Mouse (Mus musculus): Measurements from ENCODE around the gene Polr2e. TPM values are rescaled to one million over a fixed set of nuclear protein-coding genes. Genes with fewer than 3 reads are reported as not detected.

Polr2e gene
- polyA plus RNA-seq (2012; rRNA removed) = 199 and 208 TPM in 2 replicates

- DNase-seq = peak; percentile 93
- Histone ChIP-seq H3K4me1 (ENCODE audit: control insufficient read depth, insufficient read depth, low read length) (peaks cover 18% of the 10 kb centered on the region), H3K4me3 (replicated peaks; ENCODE audit: extremely low read depth, low read depth, low read length) (peak within 1 kb of the TSS; percentile 75)
- no peak for TF ChIP-seq CTCF (IDR thresholded peaks at IDR 0.05; ENCODE audit: insufficient read depth, low read length)
- peak; percentile 90; the same call in 1 of the 2 replicates for TF ChIP-seq POLR2A (IDR thresholded peaks at IDR 0.05; ENCODE audit: borderline replicate concordance, extremely low read depth, low read depth, low read length)
- WGBS = under 1% methylated on average over 40 of the region's 40 CpGs
These were observed at the start of gene Polr2e for GRCm38 (mm10) chr10:80039559-80039979. Polr2e (minus strand) TSS chr10:80039795.

DNA sequence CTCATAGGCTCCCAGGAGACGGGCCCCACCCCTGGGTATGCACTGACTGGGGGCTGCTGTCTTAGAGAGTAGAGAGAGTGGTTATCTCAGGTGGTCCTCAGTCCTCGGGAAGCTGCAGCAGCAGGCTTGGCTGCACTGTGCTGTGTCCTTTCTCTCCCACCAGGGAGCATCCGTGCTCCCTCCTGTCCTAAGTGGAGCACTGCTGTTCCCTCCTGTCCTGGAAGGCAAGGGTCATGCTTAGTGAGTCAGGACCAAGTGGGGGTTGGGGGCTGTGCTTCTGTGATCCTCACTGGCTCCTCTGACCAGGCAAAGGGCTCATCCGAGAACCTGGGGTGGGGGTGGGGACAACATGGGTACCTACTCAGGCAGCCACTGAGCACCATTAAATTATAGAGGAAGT lies 49.6 kb upstream of the Polr2e start:
- no peak for DNase-seq
- H3K4me3 ChIP-seq (replicated peaks; ENCODE audit: extremely low read depth, low read depth, low read length) = no peak overlapping the region
- H3K4me1 ChIP-seq (ENCODE audit: control insufficient read depth, insufficient read depth, low read length) = peaks cover 24% of the 10 kb centered on the region
- 69% methylated on average over 4 of the region's 4 CpGs for WGBS
- TF ChIP-seq POLR2A (IDR thresholded peaks at IDR 0.05; ENCODE audit: borderline replicate concordance, extremely low read depth, low read depth, low read length) (no peak), CTCF (IDR thresholded peaks at IDR 0.05; ENCODE audit: insufficient read depth, low read length) (0 out of 2 replicates have a peak, but pooled peaks have one; percentile 16)

- Histone ChIP-seq H3K4me1 (ENCODE audit: control insufficient read depth, insufficient read depth, low read length) (peaks cover 21% of the 10 kb centered on the region), H3K4me3 (replicated peaks; ENCODE audit: extremely low read depth, low read depth, low read length) (no peak overlapping the region)
- 70% methylated on average over 8 of the region's 8 CpGs for WGBS
- DNase-seq = no peak
- TF ChIP-seq POLR2A (IDR thresholded peaks at IDR 0.05; ENCODE audit: borderline replicate concordance, extremely low read depth, low read depth, low read length) (no peak), CTCF (IDR thresholded peaks at IDR 0.05; ENCODE audit: insufficient read depth, low read length) (no peak)
These were observed 47.9 kb upstream of the Polr2e start for GRCm38 (mm10) chr10:80087483-80087882.

DNA sequence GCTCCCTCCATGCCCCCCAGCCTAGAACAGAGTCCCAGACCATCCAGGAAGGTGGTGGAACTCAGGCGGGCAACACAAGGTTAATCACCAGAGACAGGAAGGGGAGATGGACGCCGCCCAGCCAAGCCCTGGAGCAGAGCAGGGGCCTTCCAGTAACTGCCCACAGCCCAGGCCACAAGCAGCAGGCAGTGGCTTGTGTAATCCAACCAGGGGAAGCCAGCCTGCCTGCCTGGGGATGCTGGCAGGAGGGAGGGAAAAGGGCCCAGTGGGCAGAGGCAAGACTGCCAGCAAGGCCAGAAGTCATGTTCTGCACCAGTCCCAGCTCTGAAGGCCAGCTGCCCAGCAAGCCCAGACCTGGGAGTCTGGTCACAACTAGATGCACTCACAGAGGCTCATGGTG lies 47.3 kb upstream of the Polr2e start:
- no peak overlapping the region for H3K4me3 ChIP-seq (replicated peaks; ENCODE audit: extremely low read depth, low read depth, low read length)
- peaks cover 20% of the 10 kb centered on the region for H3K4me1 ChIP-seq (ENCODE audit: control insufficient read depth, insufficient read depth, low read length)
- TF ChIP-seq POLR2A (IDR thresholded peaks at IDR 0.05; ENCODE audit: borderline replicate concordance, extremely low read depth, low read depth, low read length) (no peak), CTCF (IDR thresholded peaks at IDR 0.05; ENCODE audit: insufficient read depth, low read length) (no peak)
- 50% methylated on average over 3 of the region's 3 CpGs for WGBS
- DNase-seq = no peak

- no peak for TF ChIP-seq CTCF (IDR thresholded peaks at IDR 0.05; ENCODE audit: insufficient read depth, low read length)
- no peak for TF ChIP-seq POLR2A (IDR thresholded peaks at IDR 0.05; ENCODE audit: borderline replicate concordance, extremely low read depth, low read depth, low read length)
- 23% methylated on average over 9 of the region's 9 CpGs for WGBS
- DNase-seq = no peak
- Histone ChIP-seq H3K4me1 (ENCODE audit: control insufficient read depth, insufficient read depth, low read length) (peaks cover 22% of the 10 kb centered on the region), H3K4me3 (replicated peaks; ENCODE audit: extremely low read depth, low read depth, low read length) (no peak overlapping the region)
These were observed 45.4 kb upstream of the Polr2e start for GRCm38 (mm10) chr10:80084817-80085487.

GRCm38 (mm10) chr10:80081075-80081474 lies 41.5 kb upstream of the Polr2e start:
- 86% methylated on average over 3 of the region's 3 CpGs for WGBS
- Histone ChIP-seq H3K4me1 (ENCODE audit: control insufficient read depth, insufficient read depth, low read length) (peaks cover 13% of the 10 kb centered on the region), H3K4me3 (replicated peaks; ENCODE audit: extremely low read depth, low read depth, low read length) (no peak overlapping the region)
- DNase-seq = no peak
- TF ChIP-seq POLR2A (IDR thresholded peaks at IDR 0.05; ENCODE audit: borderline replicate concordance, extremely low read depth, low read depth, low read length) (no peak), CTCF (IDR thresholded peaks at IDR 0.05; ENCODE audit: insufficient read depth, low read length) (no peak)

DNA sequence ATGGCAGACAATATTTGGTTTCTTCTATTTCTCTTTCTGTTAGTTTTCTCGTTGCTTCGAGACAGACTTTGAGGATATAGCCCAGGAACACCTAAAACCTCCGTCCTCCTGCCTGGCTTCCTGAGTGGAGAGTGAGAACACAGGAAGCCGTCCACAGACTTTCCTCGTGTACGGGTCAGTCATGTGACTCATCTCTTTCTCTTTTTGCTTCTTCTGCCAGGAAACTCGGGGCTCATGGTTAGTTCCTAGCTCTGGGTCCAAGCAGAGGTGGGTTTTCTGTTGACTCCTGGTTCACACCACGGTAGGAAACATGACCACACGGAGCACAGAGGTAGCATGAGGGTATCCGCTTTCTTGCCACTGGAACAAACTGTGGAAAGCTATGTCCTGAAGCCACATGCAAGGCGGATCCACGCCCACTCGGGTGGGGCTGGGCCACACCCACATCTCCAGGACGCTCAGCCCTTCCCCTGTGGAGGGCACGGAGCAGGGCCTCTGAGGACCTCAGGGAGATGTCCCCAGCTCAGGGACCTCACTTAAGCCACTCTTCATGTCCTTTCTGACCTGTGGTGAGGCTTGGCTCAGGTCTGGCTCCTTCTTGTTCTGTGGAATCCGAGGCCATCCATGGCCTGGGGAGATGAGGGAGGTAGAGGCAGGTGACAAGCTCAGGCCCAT lies 40.9 kb upstream of the Polr2e start:
- no peak for DNase-seq
- WGBS = 51% methylated on average over 16 of the region's 16 CpGs

DNA sequence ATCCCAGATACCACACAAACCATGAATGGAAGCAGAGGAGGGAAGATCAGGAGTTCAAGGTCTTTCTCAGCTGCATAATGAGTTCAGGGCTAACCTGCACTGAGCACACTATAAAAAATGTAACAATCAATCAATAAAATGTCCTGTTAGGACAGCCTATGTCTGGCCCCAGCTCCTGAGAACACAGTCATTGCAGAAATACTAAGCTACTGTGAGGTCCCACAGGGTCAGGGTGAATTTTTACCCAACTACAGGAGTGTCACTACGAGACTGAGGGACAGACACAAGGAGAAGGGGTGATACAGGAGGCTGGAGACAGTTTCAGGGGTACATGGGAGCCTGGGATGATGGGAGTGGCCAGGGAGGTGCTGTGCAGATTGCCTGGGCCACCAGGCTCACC lies 38.8 kb upstream of the Polr2e start:
- 100% methylated on average over 1 of the region's 1 CpGs for WGBS
- H3K4me3 ChIP-seq (replicated peaks; ENCODE audit: extremely low read depth, low read depth, low read length) = no peak overlapping the region
- H3K4me1 ChIP-seq (ENCODE audit: control insufficient read depth, insufficient read depth, low read length) = peaks cover 22% of the 10 kb centered on the region
- TF ChIP-seq CTCF (IDR thresholded peaks at IDR 0.05; ENCODE audit: insufficient read depth, low read length) (no peak), POLR2A (IDR thresholded peaks at IDR 0.05; ENCODE audit: borderline replicate concordance, extremely low read depth, low read depth, low read length) (no peak)
- DNase-seq = no peak

More for the DNA sequence above, 40.9 kb upstream of the Polr2e start:
- Histone ChIP-seq H3K4me3 (replicated peaks; ENCODE audit: extremely low read depth, low read depth, low read length) (no peak overlapping the region), H3K4me1 (ENCODE audit: control insufficient read depth, insufficient read depth, low read length) (peaks cover 19% of the 10 kb centered on the region)
- TF ChIP-seq CTCF (IDR thresholded peaks at IDR 0.05; ENCODE audit: insufficient read depth, low read length) = no peak

GRCm38 (mm10) chr10:80077312-80077711 lies 37.7 kb upstream of the Polr2e start:
- no peak for DNase-seq
- TF ChIP-seq POLR2A (IDR thresholded peaks at IDR 0.05; ENCODE audit: borderline replicate concordance, extremely low read depth, low read depth, low read length) (no peak), CTCF (IDR thresholded peaks at IDR 0.05; ENCODE audit: insufficient read depth, low read length) (no peak)
- WGBS = 89% methylated on average over 5 of the region's 5 CpGs
- Histone ChIP-seq H3K4me3 (replicated peaks; ENCODE audit: extremely low read depth, low read depth, low read length) (no peak overlapping the region), H3K4me1 (ENCODE audit: control insufficient read depth, insufficient read depth, low read length) (peaks cover 32% of the 10 kb centered on the region)

- Histone ChIP-seq H3K4me1 (ENCODE audit: control insufficient read depth, insufficient read depth, low read length) (peaks cover 41% of the 10 kb centered on the region), H3K4me3 (replicated peaks; ENCODE audit: extremely low read depth, low read depth, low read length) (no peak overlapping the region)
- TF ChIP-seq POLR2A (IDR thresholded peaks at IDR 0.05; ENCODE audit: borderline replicate concordance, extremely low read depth, low read depth, low read length) (no peak), CTCF (IDR thresholded peaks at IDR 0.05; ENCODE audit: insufficient read depth, low read length) (no peak)
- no peak for DNase-seq
- WGBS = 87% methylated on average over 4 of the region's 4 CpGs
These were observed 36.8 kb upstream of the Polr2e start for GRCm38 (mm10) chr10:80076386-80076785.
